Mouse (Mus musculus): ENCODE results near the gene Vmn1r80. TPM values are rescaled to one million over a fixed set of nuclear protein-coding genes. Genes with fewer than 3 reads are reported as not detected.
"Not testable (repeated sequence)": the region's sequence is repeated elsewhere in the genome, so short reads cannot be mapped to it uniquely, and the experiment has no call there.

Vmn1r80 gene
- not detected in 2 replicates for polyA plus RNA-seq (2014; fragmentation: Nextera tagmentation; extraction: Ambion mirVana)

DNA sequence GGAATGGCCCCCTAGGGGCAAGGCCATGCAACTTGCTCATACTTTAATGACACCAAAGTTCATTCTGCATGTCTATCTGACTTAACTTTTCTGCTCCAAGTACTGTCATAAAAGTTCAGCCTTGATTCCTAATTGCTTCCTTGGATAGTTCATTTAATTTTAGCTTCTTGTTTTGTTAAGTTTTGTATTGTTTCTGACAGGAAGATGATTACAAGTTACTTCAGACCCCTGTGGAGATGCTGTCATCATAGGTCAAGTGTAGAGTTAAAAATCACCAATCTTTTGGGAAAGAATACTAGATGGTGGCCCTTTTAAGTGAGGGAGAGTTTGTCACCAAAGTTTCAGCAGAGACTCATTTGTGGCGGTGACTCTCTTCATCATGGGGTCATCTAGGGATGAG, at the start of gene Vmn1r80:
Vmn1r80 (plus strand) TSS at position 301 of the 400 bp plus-strand sequence.
- 82% methylated on average over 1 of the region's 1 CpGs for WGBS
- no peaks in the 10 kb centered on the region for H3K27me3 ChIP-seq (replicated peaks; ENCODE audit: control insufficient read depth, insufficient read depth, low read length)
- no peaks in the 10 kb centered on the region for H3K9me3 ChIP-seq (ENCODE audit: control insufficient read depth, low read length)
- H3K4me3 ChIP-seq (ENCODE audit: low read depth, low read length), result no peak within 1 kb of the TSS
- H3K4me2 ChIP-seq (ENCODE audit: low read length), result no peak within 1 kb of the TSS
- H3K4me1 ChIP-seq (replicated peaks; ENCODE audit: control insufficient read depth, insufficient read depth, low read length), result no peaks in the 10 kb centered on the region
- no peak within 1 kb of the TSS for H3K9ac ChIP-seq (ENCODE audit: low read length)
- H3K36me3 ChIP-seq (ENCODE audit: control insufficient read depth, insufficient read depth, low read length), result no peaks in the 10 kb centered on the region
- ATAC-seq (replicated peaks; ENCODE audit: low FRiP score, low TSS enrichment, low read depth), result no peak
- no peak for DNase-seq (ENCODE audit: low spot score)
- H3K27ac ChIP-seq (ENCODE audit: low read depth), result no peak within 1 kb of the TSS

DNA sequence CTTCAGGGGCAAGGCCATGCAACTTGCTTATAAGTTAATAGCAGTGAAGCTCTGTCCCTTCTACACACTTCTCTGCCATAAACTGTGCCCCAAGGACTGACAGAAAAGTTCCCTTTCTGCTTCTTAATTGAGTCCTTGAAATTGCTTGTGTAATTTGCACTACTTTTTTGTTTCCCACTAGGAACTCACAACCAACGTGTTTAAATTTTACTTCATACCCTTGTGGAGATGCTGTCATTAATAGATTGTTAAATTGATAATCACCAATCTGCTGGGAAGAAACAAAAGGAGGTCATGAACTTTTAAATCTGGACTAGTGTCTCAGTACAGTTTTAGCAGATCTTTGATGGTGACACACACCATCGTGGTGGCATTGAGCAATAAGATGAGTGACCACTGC, 39.1 kb upstream of the Vmn1r80 start, which contains the start of gene Vmn1r78:
Vmn1r78 (plus strand) TSS at position 301 of the 400 bp plus-strand sequence.
- Histone ChIP-seq H3K4me1 (replicated peaks; ENCODE audit: control insufficient read depth, insufficient read depth, low read length) (no peaks in the 10 kb centered on the region), H3K4me3 (ENCODE audit: low read depth, low read length) (no peak within 1 kb of the TSS), H3K27ac (ENCODE audit: low read depth) (no peak within 1 kb of the TSS), H3K4me2 (ENCODE audit: low read length) (no peak within 1 kb of the TSS), H3K27me3 (replicated peaks; ENCODE audit: control insufficient read depth, insufficient read depth, low read length) (no peaks in the 10 kb centered on the region), H3K9ac (ENCODE audit: low read length) (no peak within 1 kb of the TSS), H3K36me3 (ENCODE audit: control insufficient read depth, insufficient read depth, low read length) (no peaks in the 10 kb centered on the region), H3K9me3 (ENCODE audit: control insufficient read depth, low read length) (no peaks in the 10 kb centered on the region)
- ATAC-seq (replicated peaks; ENCODE audit: low FRiP score, low TSS enrichment, low read depth) (no peak), DNase-seq (ENCODE audit: low spot score) (no peak)
- WGBS, result 59% methylated on average over 2 of the region's 2 CpGs

DNA sequence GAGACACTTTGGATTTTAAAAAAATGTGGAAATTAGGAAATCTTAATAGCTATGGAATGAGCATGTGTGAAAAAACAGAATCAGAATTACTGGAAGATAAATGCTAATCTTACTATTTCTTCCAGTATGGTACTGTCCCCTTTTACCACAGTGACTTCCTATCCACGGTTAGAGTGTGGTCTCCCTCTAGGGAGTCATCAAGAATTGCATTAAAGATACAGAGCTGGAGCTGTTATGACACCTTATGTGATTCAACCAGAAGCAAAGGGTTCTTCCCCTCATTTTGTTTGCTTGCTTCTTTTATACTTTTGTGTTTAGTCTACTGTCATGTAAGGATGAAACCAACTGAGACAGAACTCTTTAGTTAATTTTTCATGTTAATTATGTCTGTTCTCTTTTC, 32.6 kb upstream of the Vmn1r80 start:
- H3K4me1 ChIP-seq (replicated peaks; ENCODE audit: control insufficient read depth, insufficient read depth, low read length); H3K36me3 ChIP-seq (ENCODE audit: control insufficient read depth, insufficient read depth, low read length); H3K27me3 ChIP-seq (replicated peaks; ENCODE audit: control insufficient read depth, insufficient read depth, low read length); H3K27ac ChIP-seq (ENCODE audit: low read depth); H3K9ac ChIP-seq (ENCODE audit: low read length); ATAC-seq (replicated peaks; ENCODE audit: low FRiP score, low TSS enrichment, low read depth); H3K4me2 ChIP-seq (ENCODE audit: low read length); H3K4me3 ChIP-seq (ENCODE audit: low read depth, low read length); H3K9me3 ChIP-seq (ENCODE audit: control insufficient read depth, low read length); DNase-seq (ENCODE audit: low spot score): not testable (repeated sequence)
- 60% methylated on average over 1 of the region's 1 CpGs for WGBS

DNA sequence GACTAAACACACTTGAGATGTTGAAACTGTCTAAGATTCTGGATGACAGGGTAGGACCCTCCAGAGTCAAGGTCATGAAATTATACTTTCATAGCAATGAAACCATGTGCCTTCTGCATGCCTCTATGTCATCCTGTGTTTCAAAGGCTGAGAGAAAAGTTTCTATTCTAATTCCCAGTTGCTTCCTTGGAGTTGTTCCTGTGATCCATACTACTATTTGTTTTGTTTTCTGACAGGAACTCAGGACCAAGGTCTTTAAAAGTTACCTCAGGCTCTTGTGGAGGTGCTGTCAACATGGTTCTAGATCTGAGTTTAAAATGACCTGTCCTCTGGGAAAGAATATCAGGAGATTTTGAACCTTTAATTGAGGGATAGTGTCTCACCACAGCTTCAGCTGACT, 18.1 kb upstream of the Vmn1r80 start, which contains the start of gene Vmn1r79:
Vmn1r79 (plus strand) TSS at position 301 of the 400 bp plus-strand sequence.
- not testable (repeated sequence) for ATAC-seq (replicated peaks; ENCODE audit: low FRiP score, low TSS enrichment, low read depth); H3K4me2 ChIP-seq (ENCODE audit: low read length); H3K36me3 ChIP-seq (ENCODE audit: control insufficient read depth, insufficient read depth, low read length); H3K9me3 ChIP-seq (ENCODE audit: control insufficient read depth, low read length); DNase-seq (ENCODE audit: low spot score); H3K4me3 ChIP-seq (ENCODE audit: low read depth, low read length); H3K27me3 ChIP-seq (replicated peaks; ENCODE audit: control insufficient read depth, insufficient read depth, low read length); H3K9ac ChIP-seq (ENCODE audit: low read length); H3K4me1 ChIP-seq (replicated peaks; ENCODE audit: control insufficient read depth, insufficient read depth, low read length); H3K27ac ChIP-seq (ENCODE audit: low read depth)

DNA sequence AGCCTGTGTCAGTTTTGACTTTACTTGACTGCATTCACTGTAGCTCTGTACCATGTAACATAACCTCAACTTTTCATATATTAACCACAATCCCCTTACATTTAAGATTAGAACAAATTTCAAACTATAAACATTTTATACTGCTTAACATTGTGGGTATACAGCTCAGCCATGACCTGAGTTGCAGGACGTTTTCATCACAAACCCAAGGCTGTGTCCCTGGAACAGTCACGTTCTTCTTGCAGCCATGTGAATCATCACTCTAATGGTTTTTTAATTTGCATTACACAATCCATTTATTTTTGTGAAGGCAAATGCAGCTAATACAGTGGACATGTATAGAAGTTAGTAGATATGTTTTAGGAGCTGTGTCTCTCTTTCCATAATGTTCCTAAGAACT, 16.2 kb upstream of the Vmn1r80 start:
- not testable (repeated sequence) for DNase-seq (ENCODE audit: low spot score); H3K27ac ChIP-seq (ENCODE audit: low read depth); H3K4me2 ChIP-seq (ENCODE audit: low read length); H3K4me3 ChIP-seq (ENCODE audit: low read depth, low read length); H3K9ac ChIP-seq (ENCODE audit: low read length); H3K27me3 ChIP-seq (replicated peaks; ENCODE audit: control insufficient read depth, insufficient read depth, low read length); H3K9me3 ChIP-seq (ENCODE audit: control insufficient read depth, low read length); H3K36me3 ChIP-seq (ENCODE audit: control insufficient read depth, insufficient read depth, low read length); H3K4me1 ChIP-seq (replicated peaks; ENCODE audit: control insufficient read depth, insufficient read depth, low read length); ATAC-seq (replicated peaks; ENCODE audit: low FRiP score, low TSS enrichment, low read depth)
- WGBS, result 65% methylated on average over 2 of the region's 2 CpGs

DNA sequence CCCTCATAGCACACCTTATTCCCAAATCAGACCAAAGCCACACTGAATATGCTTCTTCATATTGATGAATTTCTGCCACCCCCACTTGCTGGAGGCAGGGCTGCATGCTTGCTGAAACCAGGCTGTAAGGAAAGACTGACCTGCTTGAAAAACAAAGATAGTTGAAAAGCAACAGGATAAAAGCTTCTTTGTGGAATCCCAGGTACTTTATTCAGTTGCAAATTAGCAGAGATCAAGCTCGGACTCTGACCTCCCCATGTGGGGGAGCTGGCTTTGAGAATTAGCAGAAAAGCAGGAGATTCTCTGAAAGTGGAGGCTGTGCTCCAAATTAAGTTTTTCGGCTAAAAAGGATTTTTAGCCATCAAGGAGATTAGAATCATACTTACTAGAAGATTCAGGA, 15.1 kb downstream of the Vmn1r80 start:
- no peaks in the 10 kb centered on the region for H3K27me3 ChIP-seq (replicated peaks; ENCODE audit: control insufficient read depth, insufficient read depth, low read length)
- no peak overlapping the region for H3K9ac ChIP-seq (ENCODE audit: low read length)
- 68% methylated on average over 2 of the region's 2 CpGs for WGBS
- no peak overlapping the region for H3K27ac ChIP-seq (ENCODE audit: low read depth)
- no peak overlapping the region for H3K4me3 ChIP-seq (ENCODE audit: low read depth, low read length)
- ATAC-seq (replicated peaks; ENCODE audit: low FRiP score, low TSS enrichment, low read depth) (no peak), DNase-seq (ENCODE audit: low spot score) (no peak)
- H3K4me2 ChIP-seq (ENCODE audit: low read length), result no peak overlapping the region
- H3K4me1 ChIP-seq (replicated peaks; ENCODE audit: control insufficient read depth, insufficient read depth, low read length), result no peaks in the 10 kb centered on the region
- H3K9me3 ChIP-seq (ENCODE audit: control insufficient read depth, low read length), result peaks cover 3% of the 10 kb centered on the region; the same call in 1 of the 2 replicates
- H3K36me3 ChIP-seq (ENCODE audit: control insufficient read depth, insufficient read depth, low read length), result no peaks in the 10 kb centered on the region

Other genes starting within 250 kb of the Vmn1r80 start
- not detected in 2 replicates for gene Vmn1r77, start 152.5 kb upstream of the Vmn1r80 start, polyA plus RNA-seq (2014; fragmentation: Nextera tagmentation; extraction: Ambion mirVana)
- not detected in 2 replicates for gene Vmn1r78, start 39.0 kb upstream of the Vmn1r80 start, polyA plus RNA-seq (2014; fragmentation: Nextera tagmentation; extraction: Ambion mirVana)
- gene Vmn1r79, start 18.0 kb upstream of the Vmn1r80 start, polyA plus RNA-seq (2014; fragmentation: Nextera tagmentation; extraction: Ambion mirVana), result not detected in 2 replicates
- gene Vmn1r81, start 79.0 kb downstream of the Vmn1r80 start, polyA plus RNA-seq (2014; fragmentation: Nextera tagmentation; extraction: Ambion mirVana), result not detected in 2 replicates
- not detected in 2 replicates for gene Vmn1r82, start 111.1 kb downstream of the Vmn1r80 start, polyA plus RNA-seq (2014; fragmentation: Nextera tagmentation; extraction: Ambion mirVana)
- gene Vmn1r83, start 140.2 kb downstream of the Vmn1r80 start, polyA plus RNA-seq (2014; fragmentation: Nextera tagmentation; extraction: Ambion mirVana), result not detected in 2 replicates
- gene Vmn1r84, start 180.0 kb downstream of the Vmn1r80 start, polyA plus RNA-seq (2014; fragmentation: Nextera tagmentation; extraction: Ambion mirVana), result not detected in 2 replicates
- gene Zfp551, start 233.5 kb downstream of the Vmn1r80 start, polyA plus RNA-seq (2014; fragmentation: Nextera tagmentation; extraction: Ambion mirVana), result 4.1 and 4.5 TPM in 2 replicates

Data from intestine, embryonic 14.5 days (tissue).